Mouse (Mus musculus): ENCODE results near the gene Nsd1. TPM values are rescaled to one million over a fixed set of nuclear protein-coding genes. Genes with fewer than 3 reads are reported as not detected.
A peak's percentile ranks its signal among the peaks of the same experiment; 100 is the strongest.

Nsd1 gene
- polyA plus RNA-seq, 1 experiment from 2014 or later = 96.3 TPM

DNA sequence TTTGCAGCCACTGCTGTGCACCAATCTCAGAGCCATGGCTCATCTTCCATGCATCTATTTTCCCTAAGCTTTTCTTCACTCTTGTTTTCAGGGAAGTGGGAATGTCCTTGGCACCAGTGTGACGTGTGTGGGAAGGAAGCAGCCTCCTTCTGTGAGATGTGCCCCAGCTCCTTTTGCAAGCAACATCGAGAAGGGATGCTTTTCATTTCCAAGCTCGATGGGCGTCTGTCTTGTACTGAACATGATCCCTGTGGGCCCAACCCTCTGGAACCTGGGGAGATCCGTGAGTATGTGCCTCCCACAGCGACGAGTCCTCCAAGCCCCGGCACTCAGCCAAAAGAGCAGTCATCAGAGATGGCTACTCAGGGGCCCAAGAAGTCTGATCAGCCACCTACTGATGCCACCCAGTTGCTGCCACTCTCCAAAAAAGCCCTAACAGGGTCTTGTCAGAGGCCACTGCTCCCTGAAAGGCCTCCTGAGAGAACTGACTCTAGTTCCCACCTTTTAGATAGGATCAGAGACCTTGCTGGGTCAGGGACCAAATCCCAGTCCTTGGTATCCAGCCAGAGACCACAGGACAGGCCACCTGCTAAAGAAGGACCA, 102.5 kb downstream of the Nsd1 start:
- Histone ChIP-seq H3K27ac (ENCODE audit: low read length) (no peak overlapping the region), H3K4me2 (replicated peaks; ENCODE audit: low read depth, low read length) (no peak overlapping the region), H3K27me3 (ENCODE audit: control insufficient read depth, insufficient read depth, low read length) (no peaks in the 10 kb centered on the region), H3K4me3 (ENCODE audit: low read depth, low read length) (no peak overlapping the region), H3K9me3 (ENCODE audit: control insufficient read depth, low read depth, low read length) (no peaks in the 10 kb centered on the region), H3K36me3 (ENCODE audit: control insufficient read depth, insufficient read depth, low read length) (peaks cover 77% of the 10 kb centered on the region), H3K9ac (replicated peaks; ENCODE audit: low read depth, low read length) (no peak overlapping the region), H3K4me1 (ENCODE audit: control insufficient read depth, insufficient read depth, low read length) (no peaks in the 10 kb centered on the region)
- ATAC-seq (ENCODE audit: insufficient number of reproducible peaks, insufficient read depth, low FRiP score, low read depth) = no peak
- 94% methylated on average over 8 of the region's 8 CpGs for whole genome bisulfite sequencing

DNA sequence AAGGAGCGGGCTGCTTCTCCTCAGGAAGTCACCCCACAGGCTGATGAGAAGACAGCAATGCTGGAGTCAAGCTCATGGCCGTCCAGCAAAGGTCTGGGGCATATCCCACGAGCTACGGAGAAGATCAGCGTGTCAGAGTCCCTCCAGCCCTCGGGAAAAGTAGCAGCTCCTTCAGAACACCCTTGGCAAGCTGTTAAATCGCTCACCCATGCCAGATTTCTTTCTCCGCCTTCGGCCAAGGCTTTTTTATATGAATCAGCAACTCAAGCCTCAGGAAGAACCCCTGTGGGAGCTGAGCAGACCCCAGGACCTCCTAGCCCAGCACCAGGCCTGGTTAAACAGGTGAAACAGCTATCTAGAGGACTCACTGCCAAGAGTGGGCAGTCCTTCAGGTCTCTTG, 103.5 kb downstream of the Nsd1 start:
- peaks cover 73% of the 10 kb centered on the region for H3K36me3 ChIP-seq (ENCODE audit: control insufficient read depth, insufficient read depth, low read length)
- H3K27me3 ChIP-seq (ENCODE audit: control insufficient read depth, insufficient read depth, low read length) = no peaks in the 10 kb centered on the region
- ATAC-seq (ENCODE audit: insufficient number of reproducible peaks, insufficient read depth, low FRiP score, low read depth) = no peak
- H3K4me3 ChIP-seq (ENCODE audit: low read depth, low read length) = no peak overlapping the region
- H3K9me3 ChIP-seq (ENCODE audit: control insufficient read depth, low read depth, low read length) = no peaks in the 10 kb centered on the region
- H3K9ac ChIP-seq (replicated peaks; ENCODE audit: low read depth, low read length) = no peak overlapping the region
- H3K27ac ChIP-seq (ENCODE audit: low read length) = no peak overlapping the region
- WGBS = 90% methylated on average over 9 of the region's 9 CpGs
- H3K4me1 ChIP-seq (ENCODE audit: control insufficient read depth, insufficient read depth, low read length) = no peaks in the 10 kb centered on the region
- no peak overlapping the region for H3K4me2 ChIP-seq (replicated peaks; ENCODE audit: low read depth, low read length)

DNA sequence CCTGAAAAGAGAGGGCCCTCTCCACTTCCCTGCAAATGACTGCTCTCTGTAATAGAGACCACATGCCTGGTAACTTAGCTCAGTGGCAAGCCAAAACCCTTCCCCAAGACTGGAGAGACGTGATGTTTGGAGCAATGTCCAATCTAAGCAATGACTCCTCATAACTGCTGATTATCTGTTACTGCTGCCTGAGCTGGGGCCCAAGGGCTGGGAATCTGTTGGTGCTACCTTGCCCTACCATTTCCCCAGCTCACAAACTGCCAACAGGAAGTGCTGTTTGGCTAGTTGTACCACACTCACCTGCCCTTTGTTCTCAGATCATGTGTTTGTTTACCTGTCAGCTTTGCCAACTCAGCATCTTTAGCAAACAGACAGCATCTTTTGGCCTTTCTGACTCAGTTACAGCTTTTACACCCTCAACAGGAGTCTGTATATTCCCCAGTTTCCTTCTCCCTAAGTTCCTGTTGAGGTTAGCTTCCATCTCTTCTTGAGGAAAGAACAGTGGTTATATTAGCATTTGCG, 105.4 kb downstream of the Nsd1 start:
- Histone ChIP-seq H3K4me2 (replicated peaks; ENCODE audit: low read depth, low read length) (no peak overlapping the region), H3K9ac (replicated peaks; ENCODE audit: low read depth, low read length) (no peak overlapping the region), H3K27ac (ENCODE audit: low read length) (no peak overlapping the region), H3K4me1 (ENCODE audit: control insufficient read depth, insufficient read depth, low read length) (no peaks in the 10 kb centered on the region), H3K4me3 (ENCODE audit: low read depth, low read length) (no peak overlapping the region), H3K27me3 (ENCODE audit: control insufficient read depth, insufficient read depth, low read length) (no peaks in the 10 kb centered on the region), H3K9me3 (ENCODE audit: control insufficient read depth, low read depth, low read length) (no peaks in the 10 kb centered on the region), H3K36me3 (ENCODE audit: control insufficient read depth, insufficient read depth, low read length) (peaks cover 73% of the 10 kb centered on the region)
- no peak for ATAC-seq (ENCODE audit: insufficient number of reproducible peaks, insufficient read depth, low FRiP score, low read depth)
- WGBS = 88% methylated on average over 2 of the region's 2 CpGs

DNA sequence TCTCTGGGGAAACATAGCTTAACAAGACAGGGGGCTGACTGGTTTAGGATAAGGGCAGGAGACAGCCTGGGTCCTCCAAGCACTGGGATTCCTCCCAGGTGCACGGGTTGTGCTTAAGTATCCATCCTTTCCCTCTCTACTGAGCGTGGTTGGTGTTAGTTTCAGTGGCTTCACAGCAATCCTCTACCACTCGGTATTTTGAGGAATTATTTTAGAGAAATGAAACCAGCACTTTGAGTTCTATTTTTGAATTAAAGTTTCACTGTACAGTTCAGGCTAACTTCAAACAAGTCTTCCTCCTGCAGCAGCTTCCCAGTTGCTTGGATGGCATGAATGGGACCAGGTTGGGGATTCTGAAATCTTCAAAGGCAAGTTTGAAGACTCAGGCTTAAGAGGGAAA, 108.8 kb downstream of the Nsd1 start:
- Histone ChIP-seq H3K9ac (replicated peaks; ENCODE audit: low read depth, low read length) (no peak overlapping the region), H3K27me3 (ENCODE audit: control insufficient read depth, insufficient read depth, low read length) (no peaks in the 10 kb centered on the region), H3K4me2 (replicated peaks; ENCODE audit: low read depth, low read length) (no peak overlapping the region), H3K36me3 (ENCODE audit: control insufficient read depth, insufficient read depth, low read length) (peaks cover 49% of the 10 kb centered on the region), H3K4me1 (ENCODE audit: control insufficient read depth, insufficient read depth, low read length) (peaks cover 13% of the 10 kb centered on the region), H3K27ac (ENCODE audit: low read length) (no peak overlapping the region), H3K4me3 (ENCODE audit: low read depth, low read length) (no peak overlapping the region), H3K9me3 (ENCODE audit: control insufficient read depth, low read depth, low read length) (no peaks in the 10 kb centered on the region)
- ATAC-seq (ENCODE audit: insufficient number of reproducible peaks, insufficient read depth, low FRiP score, low read depth) = no peak
- 78% methylated on average over 3 of the region's 3 CpGs for WGBS

DNA sequence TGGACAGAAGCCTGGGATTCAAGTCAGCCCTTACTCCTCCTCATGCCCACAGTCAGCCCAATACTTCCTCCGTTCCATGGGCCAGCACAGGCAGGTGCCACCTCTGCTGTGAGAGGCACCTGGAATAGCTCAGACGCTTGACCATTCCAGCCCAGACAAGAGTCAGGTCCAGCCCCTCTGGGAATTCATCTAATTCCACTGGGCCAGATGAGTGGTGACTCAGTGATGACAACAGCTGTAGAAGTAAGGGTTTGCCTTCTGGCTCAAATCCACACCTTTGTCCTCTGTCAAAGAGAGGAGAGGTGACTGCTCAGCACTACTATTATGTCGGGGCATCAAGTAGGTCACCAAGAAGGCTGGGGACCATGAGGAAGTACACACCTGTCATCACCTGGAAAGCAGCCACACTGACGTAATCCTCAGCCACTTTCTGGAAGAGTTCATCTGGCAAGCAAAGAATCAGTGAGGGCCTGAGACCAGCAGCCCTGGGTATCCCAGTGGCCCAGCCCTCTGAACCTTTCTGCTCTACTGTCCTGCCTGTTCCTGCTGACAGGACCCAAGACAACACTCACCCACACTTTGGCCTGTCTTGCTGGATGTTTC, 110.5 kb downstream of the Nsd1 start, which contains the start of gene Prelid1:
TSS of gene Prelid1 (plus strand) at position 570 of the 603 bp plus-strand sequence.
- H3K4me2 ChIP-seq (replicated peaks; ENCODE audit: low read depth, low read length) = peak within 1 kb of the TSS; percentile 95
- H3K36me3 ChIP-seq (ENCODE audit: control insufficient read depth, insufficient read depth, low read length) = peaks cover 46% of the 10 kb centered on the region
- peak within 1 kb of the TSS; percentile 93 for H3K9ac ChIP-seq (replicated peaks; ENCODE audit: low read depth, low read length)
- H3K27ac ChIP-seq (ENCODE audit: low read length) = peak within 1 kb of the TSS; percentile 90; the same call in 1 of the 2 replicates
- peak within 1 kb of the TSS; percentile 98 for H3K4me3 ChIP-seq (ENCODE audit: low read depth, low read length)
- peaks cover 20% of the 10 kb centered on the region for H3K4me1 ChIP-seq (ENCODE audit: control insufficient read depth, insufficient read depth, low read length)
- 81% methylated on average over 4 of the region's 4 CpGs for WGBS
- H3K9me3 ChIP-seq (ENCODE audit: control insufficient read depth, low read depth, low read length) = no peaks in the 10 kb centered on the region
- no peak for ATAC-seq (ENCODE audit: insufficient number of reproducible peaks, insufficient read depth, low FRiP score, low read depth)
- no peaks in the 10 kb centered on the region for H3K27me3 ChIP-seq (ENCODE audit: control insufficient read depth, insufficient read depth, low read length)

DNA sequence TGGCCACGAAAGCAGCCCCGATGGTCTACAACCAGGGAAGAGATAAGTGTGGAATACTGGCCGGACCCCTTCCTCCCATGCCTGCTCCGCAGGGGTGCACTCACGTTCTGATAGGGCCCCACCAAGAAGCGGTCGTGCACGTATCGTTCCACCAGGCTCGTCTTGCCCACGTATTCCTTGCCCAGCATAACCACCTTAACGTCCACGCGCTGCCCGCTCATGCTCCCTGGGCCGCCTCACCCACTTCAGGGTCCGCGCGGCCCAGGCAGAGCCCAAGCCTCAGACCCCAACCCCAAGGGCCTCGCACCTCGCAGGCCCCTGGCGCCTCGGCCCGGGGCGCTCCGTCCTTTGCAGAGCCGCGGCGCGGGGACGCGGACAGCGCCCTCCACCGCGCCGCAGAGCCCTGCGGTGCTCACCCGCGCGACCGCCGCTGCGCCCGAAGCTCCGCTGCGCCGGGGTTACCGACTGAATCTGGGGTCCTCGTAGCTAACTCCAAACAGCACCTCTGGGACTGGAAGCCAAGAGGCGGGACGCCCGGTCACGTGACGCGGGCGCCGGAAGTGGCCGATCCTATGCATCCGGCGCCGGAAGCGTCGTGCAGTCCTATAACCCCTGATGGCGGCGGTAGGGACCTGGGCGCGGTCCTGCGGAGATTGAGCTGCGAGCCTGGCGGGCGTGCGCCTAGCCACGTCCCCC, 112.0 kb downstream of the Nsd1 start, which contains the start of gene Rab24:
TSS of gene Rab24 (minus strand) at position 513 of the 696 bp plus-strand sequence.
- WGBS = under 1% methylated on average over 73 of the region's 73 CpGs
- H3K9ac ChIP-seq (replicated peaks; ENCODE audit: low read depth, low read length) = peak within 1 kb of the TSS; percentile 93
- no peaks in the 10 kb centered on the region for H3K9me3 ChIP-seq (ENCODE audit: control insufficient read depth, low read depth, low read length)
- peaks cover 25% of the 10 kb centered on the region for H3K4me1 ChIP-seq (ENCODE audit: control insufficient read depth, insufficient read depth, low read length)
- peaks cover 55% of the 10 kb centered on the region for H3K36me3 ChIP-seq (ENCODE audit: control insufficient read depth, insufficient read depth, low read length)
- H3K27ac ChIP-seq (ENCODE audit: low read length) = peak within 1 kb of the TSS; percentile 90
- H3K4me3 ChIP-seq (ENCODE audit: low read depth, low read length) = peak within 1 kb of the TSS; percentile 98
- peak; percentile 93 for ATAC-seq (ENCODE audit: insufficient number of reproducible peaks, insufficient read depth, low FRiP score, low read depth)
- peak within 1 kb of the TSS; percentile 95 for H3K4me2 ChIP-seq (replicated peaks; ENCODE audit: low read depth, low read length)
- no peaks in the 10 kb centered on the region for H3K27me3 ChIP-seq (ENCODE audit: control insufficient read depth, insufficient read depth, low read length)

- peaks cover 25% of the 10 kb centered on the region for H3K4me1 ChIP-seq (ENCODE audit: control insufficient read depth, insufficient read depth, low read length)
- no peak; the same call in 1 of the 2 replicates for ATAC-seq (ENCODE audit: insufficient number of reproducible peaks, insufficient read depth, low FRiP score, low read depth)
- no peaks in the 10 kb centered on the region for H3K27me3 ChIP-seq (ENCODE audit: control insufficient read depth, insufficient read depth, low read length)
- H3K27ac ChIP-seq (ENCODE audit: low read length) = peak overlapping the region; percentile 90
- peak overlapping the region; percentile 95 for H3K4me2 ChIP-seq (replicated peaks; ENCODE audit: low read depth, low read length)
- H3K4me3 ChIP-seq (ENCODE audit: low read depth, low read length) = peak overlapping the region; percentile 98
- WGBS = under 1% methylated on average over 31 of the region's 31 CpGs
- H3K9me3 ChIP-seq (ENCODE audit: control insufficient read depth, low read depth, low read length) = no peaks in the 10 kb centered on the region
- peak overlapping the region; percentile 93 for H3K9ac ChIP-seq (replicated peaks; ENCODE audit: low read depth, low read length)
- peaks cover 48% of the 10 kb centered on the region for H3K36me3 ChIP-seq (ENCODE audit: control insufficient read depth, insufficient read depth, low read length)
Measured at GRCm38 (mm10) chr13:55322130-55322825, 112.7 kb downstream of the Nsd1 start.

DNA sequence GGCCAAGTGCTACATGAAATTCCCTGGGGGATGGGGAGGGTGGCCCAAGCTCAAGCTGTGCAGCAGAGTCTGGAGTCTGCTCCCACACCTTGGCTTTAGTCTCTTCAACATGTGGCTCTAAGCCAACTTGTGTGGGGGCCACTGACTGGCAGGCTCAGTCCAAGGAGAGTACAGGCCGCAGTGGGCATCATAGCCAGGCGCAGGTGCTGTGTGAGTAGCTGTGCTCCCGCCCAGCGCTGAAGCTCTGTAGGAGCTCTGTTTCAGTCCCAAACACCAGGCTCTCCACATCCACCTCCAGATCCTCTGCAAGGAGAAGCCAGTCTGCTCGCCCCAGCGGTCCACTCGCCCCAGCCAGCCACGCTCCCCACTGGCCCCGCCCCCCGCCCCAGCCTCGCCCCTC, 116.0 kb downstream of the Nsd1 start:
- H3K36me3 ChIP-seq (ENCODE audit: control insufficient read depth, insufficient read depth, low read length) = peaks cover 30% of the 10 kb centered on the region
- H3K9me3 ChIP-seq (ENCODE audit: control insufficient read depth, low read depth, low read length) = no peaks in the 10 kb centered on the region
- 0 out of 2 replicates have a peak overlapping the region, but pooled peaks have one; percentile 33 for H3K27ac ChIP-seq (ENCODE audit: low read length)
- no peak for ATAC-seq (ENCODE audit: insufficient number of reproducible peaks, insufficient read depth, low FRiP score, low read depth)
- H3K4me1 ChIP-seq (ENCODE audit: control insufficient read depth, insufficient read depth, low read length) = peaks cover 41% of the 10 kb centered on the region
- no peak overlapping the region for H3K9ac ChIP-seq (replicated peaks; ENCODE audit: low read depth, low read length)
- WGBS = 61% methylated on average over 11 of the region's 11 CpGs
- no peaks in the 10 kb centered on the region for H3K27me3 ChIP-seq (ENCODE audit: control insufficient read depth, insufficient read depth, low read length)
- no peak overlapping the region for H3K4me2 ChIP-seq (replicated peaks; ENCODE audit: low read depth, low read length)
- H3K4me3 ChIP-seq (ENCODE audit: low read depth, low read length) = no peak overlapping the region
